Mouse (Mus musculus) Patski (cell line): Measurements from ENCODE around the gene Fam136a. TPM values are rescaled to one million over a fixed set of nuclear protein-coding genes. Genes with fewer than 3 reads are reported as not detected.
"Not testable (repeated sequence)": the region's sequence is repeated elsewhere in the genome, so short reads cannot be mapped to it uniquely, and the experiment has no call there.

Source experiments
- ATAC-seq: fragments of 100-300 bp; one replicate; pipeline ENCODE4 v1.8.0; 2021
- CTCF ChIA-PET: fragments of 350-600 bp; sonication (Branson Sonifier 250); formaldehyde crosslinking; loops from one replicate; lab custom pipeline; 2022; ENCODE audit warnings: inconsistent platforms; lab: Charles Lee
- POLR2A ChIA-PET: fragments of 350-600 bp; sonication (Branson Sonifier 250); formaldehyde crosslinking; loops from one replicate; lab custom pipeline; 2022; ENCODE audit warnings: antibody characterized with exemption, inconsistent platforms; lab: Charles Lee
- DNase-seq: peaks from one replicate; pipeline ENCODE4 v3.0.0-alpha.2; 2011; ENCODE audit warnings: low read depth, low spot score
- H3K27me3 ChIP-seq: fragments of 371-371 bp; one replicate; pipeline ENCODE4 v1.5.1; 2021
- CTCF ChIP-seq: fragments of 100-300 bp; IDR thresholded peaks from one replicate; pipeline ENCODE4 v1.5.1; 2021
- in situ Hi-C: fragments of 300-500 bp; cut with MboI; formaldehyde crosslinking; loops from 3 replicates; pipeline ENCODE4 v1.11.1; 2018; ENCODE audit warnings: low pct_unique_long_range_greater_than_20kb, mixed read lengths
- polyA plus RNA-seq: library from polyadenylated mRNA; unstranded; gene quantifications from one replicate; pipeline ENCODE4 v1.2.3, GENCODE M21; 2021

The Fam136a gene
- polyA plus RNA-seq, 1 experiment from 2014 or later: 36.3 TPM

- H3K27me3 ChIP-seq: no peaks in the 10 kb centered on the region
- ChIA-PET CTCF (interaction anchor here (1.0 kb wide), 1 partner anchor 141 kb away, joined by 3 read pairs; no protein-coding TSS in a partner anchor), POLR2A (no interaction called here)
- DNase-seq (no peak), ATAC-seq (no peak)
- TF ChIP-seq CTCF: no peak
- in situ Hi-C loops: no loop called here
These were observed 30.2 kb upstream of the Fam136a start for GRCm38 (mm10) chr6:86335121-86335849.

DNA sequence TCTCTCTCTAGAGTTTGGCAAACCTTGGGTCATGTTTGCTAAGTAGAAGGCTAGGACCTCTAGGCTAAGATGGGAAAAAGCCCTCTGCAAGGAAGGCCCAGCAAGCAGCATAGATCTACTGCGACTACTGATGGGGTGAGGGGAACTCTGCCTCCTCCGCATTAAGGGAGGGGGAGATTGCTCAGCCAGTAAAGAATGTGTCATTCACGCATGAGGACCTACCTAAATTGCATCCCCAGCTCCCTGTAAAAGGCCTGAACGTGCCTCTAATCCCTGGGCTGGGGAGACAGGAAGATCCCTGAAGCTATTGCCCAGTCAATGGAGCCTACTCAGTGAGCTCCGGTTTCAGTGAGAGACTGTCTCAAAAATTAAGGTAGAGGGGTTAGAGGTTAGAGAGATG is 29.6 kb upstream of the Fam136a start:
- TF ChIP-seq CTCF: no peak
- DNase-seq (no peak), ATAC-seq (no peak)
- no peaks in the 10 kb centered on the region for H3K27me3 ChIP-seq
- ChIA-PET CTCF (no interaction called here), POLR2A (no interaction called here)
- in situ Hi-C loops: no loop called here

- DNase-seq, POLR2A ChIA-PET, in situ Hi-C loops, H3K27me3 ChIP-seq, CTCF ChIA-PET, ATAC-seq: not testable (repeated sequence)
- peak; percentile 28 for TF ChIP-seq CTCF
These were observed 29.1 kb upstream of the Fam136a start for GRCm38 (mm10) chr6:86336340-86336739.

- CTCF ChIA-PET: interaction anchor here (1.1 kb wide), 1 partner anchor 21 kb away, joined by 3 read pairs; no protein-coding TSS in a partner anchor
- POLR2A ChIA-PET: no interaction called here
- ATAC-seq: no peak
- no peak for TF ChIP-seq CTCF
- no peaks in the 10 kb centered on the region for H3K27me3 ChIP-seq
- DNase-seq: no peak
- in situ Hi-C loops: no loop called here
These were observed 21.8 kb upstream of the Fam136a start for GRCm38 (mm10) chr6:86343656-86344055.

DNA sequence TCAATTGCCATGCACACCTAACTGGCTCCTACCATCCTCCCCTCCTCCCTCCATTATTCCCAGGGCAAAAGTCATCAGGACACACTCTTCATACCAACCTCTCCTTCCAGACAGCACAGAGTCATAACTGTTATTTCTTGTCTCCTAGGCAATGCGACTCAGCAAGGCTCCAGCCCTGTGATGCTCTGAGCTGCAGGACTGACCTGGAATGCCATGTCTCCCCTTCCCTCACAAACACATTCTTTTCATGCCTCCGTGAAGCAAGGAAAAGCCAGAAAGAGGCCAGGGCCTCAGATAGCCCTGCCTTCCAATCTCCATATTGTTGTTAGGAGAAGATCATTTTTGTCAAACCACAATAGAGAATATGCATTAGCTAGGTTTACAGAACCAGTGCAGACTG is 19.4 kb upstream of the Fam136a start:
- peak; percentile 87 for ATAC-seq
- no peaks in the 10 kb centered on the region for H3K27me3 ChIP-seq
- in situ Hi-C loops: no loop called here
- CTCF ChIA-PET: interaction anchor here (1.1 kb wide), 1 partner anchor 152 kb away, joined by 4 read pairs; no protein-coding TSS in a partner anchor
- POLR2A ChIA-PET: no interaction called here
- TF ChIP-seq CTCF: no peak
- peak; percentile 30 for DNase-seq

GRCm38 (mm10) chr6:86349257-86349656 is 16.2 kb upstream of the Fam136a start:
- DNase-seq: no peak

DNA sequence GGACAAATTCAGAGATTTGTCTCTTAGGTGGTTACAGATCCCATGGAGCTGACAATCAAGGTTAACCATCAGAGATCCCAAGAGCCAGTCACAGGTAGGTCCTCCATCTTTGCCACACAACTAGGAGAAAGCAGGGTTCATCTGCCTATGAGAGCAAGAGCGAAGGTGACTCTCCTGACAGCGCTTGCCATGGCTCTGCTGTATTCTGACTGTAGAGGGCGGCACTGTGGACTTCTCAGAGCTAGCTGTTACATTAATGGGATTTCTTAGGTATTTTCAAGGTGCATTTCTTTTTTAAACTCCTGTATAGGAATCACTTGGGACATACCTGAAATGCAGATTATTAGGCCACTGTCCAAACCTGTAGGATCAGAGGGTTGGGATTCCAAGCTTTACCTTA is 10.5 kb upstream of the Fam136a start:
- ChIA-PET CTCF (interaction anchor here (2.3 kb wide), 1 partner anchor 10 kb away, joined by 12 read pairs; the partner anchor contains the start of gene Fam136a), POLR2A (no interaction called here)
- ATAC-seq (no peak), DNase-seq (no peak)
- H3K27me3 ChIP-seq: peaks cover 3% of the 10 kb centered on the region
- in situ Hi-C loops: loop anchor here (10.0 kb wide), 1 partner anchor 80 kb away; no protein-coding TSS in a partner anchor
- TF ChIP-seq CTCF: peak; percentile 24

More at GRCm38 (mm10) chr6:86349257-86349656, 16.2 kb upstream of the Fam136a start:
- ChIA-PET CTCF (interaction anchor here (1.0 to 1.7 kb wide), 5 partner anchors 8 to 66 kb away, joined by 3 to 5 read pairs (median 3); no protein-coding TSS in a partner anchor), POLR2A (no interaction called here)
- ATAC-seq: no peak
- H3K27me3 ChIP-seq: no peaks in the 10 kb centered on the region
- in situ Hi-C loops: no loop called here
- peak; percentile 70 for TF ChIP-seq CTCF

DNA sequence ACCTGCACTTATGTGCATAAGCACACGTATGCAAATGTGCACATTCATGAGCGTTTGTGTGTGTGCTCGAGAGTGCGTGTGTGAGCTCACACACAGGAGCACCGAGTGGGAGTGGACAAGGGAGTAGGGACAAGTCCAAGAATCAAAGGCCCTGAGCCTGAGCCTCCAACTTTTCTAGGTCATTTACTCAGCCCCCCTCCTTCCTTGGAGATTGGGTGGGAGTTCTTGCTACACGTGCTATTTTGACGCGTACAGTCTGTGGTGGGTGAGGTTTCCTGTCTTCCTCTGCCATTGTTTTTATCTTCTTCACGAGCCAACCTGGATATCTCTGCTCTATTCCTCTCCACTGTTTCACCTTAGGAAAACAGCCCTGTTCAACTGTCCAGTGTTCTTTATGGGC is 8.5 kb upstream of the Fam136a start:
- CTCF ChIA-PET: interaction anchor here (1.0 to 1.4 kb wide), 2 partner anchors 8 kb away, joined by 3 read pairs; partner anchors contain the start of gene Fam136a
- no peak for TF ChIP-seq CTCF
- ATAC-seq (no peak), DNase-seq (no peak)
- in situ Hi-C loops: loop anchor here (10.0 kb wide), 1 partner anchor 82 kb away; no protein-coding TSS in a partner anchor
- POLR2A ChIA-PET: no interaction called here
- peaks cover 3% of the 10 kb centered on the region for H3K27me3 ChIP-seq

DNA sequence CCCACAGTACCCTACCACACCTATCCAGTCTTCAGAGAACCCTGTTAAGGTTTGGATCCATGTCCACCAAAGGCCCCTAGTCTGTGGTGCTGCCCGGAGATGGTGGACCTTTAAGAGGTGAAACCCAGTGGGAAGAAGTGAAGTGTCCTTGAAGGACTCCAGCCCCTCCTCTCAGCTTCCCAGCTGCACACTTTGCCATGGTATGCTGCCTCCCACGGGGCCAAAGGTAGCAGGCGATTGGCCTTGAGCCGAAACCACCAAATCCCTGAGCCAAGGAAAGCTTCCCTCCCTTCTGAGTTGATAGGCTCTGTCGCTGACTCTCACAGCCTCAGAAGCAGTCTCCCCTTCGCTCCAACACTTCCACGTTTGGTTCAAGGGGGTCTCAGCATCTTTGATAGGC is 4.8 kb upstream of the Fam136a start:
- no peak for DNase-seq
- ATAC-seq: no peak
- ChIA-PET CTCF (no interaction called here), POLR2A (no interaction called here)
- TF ChIP-seq CTCF: no peak
- H3K27me3 ChIP-seq: peaks cover 3% of the 10 kb centered on the region
- in situ Hi-C loops: loop anchor here (5.0 to 10.0 kb wide), 2 partner anchors 233 to 336 kb away; partner anchors contain the start of gene Add2

- peaks cover 3% of the 10 kb centered on the region for H3K27me3 ChIP-seq
- POLR2A ChIA-PET: no interaction called here
- ATAC-seq (no peak), DNase-seq (no peak)
- CTCF ChIA-PET: no interaction called here
- in situ Hi-C loops: loop anchor here (5.0 to 10.0 kb wide), 2 partner anchors 234 to 337 kb away; partner anchors contain the start of gene Add2
- TF ChIP-seq CTCF: no peak
These were observed 4.1 kb upstream of the Fam136a start for GRCm38 (mm10) chr6:86361373-86361772.
